Mouse (Mus musculus) heart, postnatal 0 days (tissue): ENCODE data around the gene Rnf186. TPM values are rescaled to one million over a fixed set of nuclear protein-coding genes. Genes with fewer than 3 reads are reported as not detected.

Experiments used
- ATAC-seq: fragments of 200-750 bp; cut with Nextera tagmentation; 2 replicates; pipeline ENCODE4 v1.8.0; 2017; ENCODE audit warnings: low read depth, moderate number of reproducible peaks, moderate library complexity; ENCODE audit not compliant: insufficient read depth
- DNase-seq: peaks from one replicate; pipeline ENCODE4 v3.0.0-alpha.2; 2016; ENCODE audit warnings: low spot score
- H3K27ac ChIP-seq: fragments of 300-500 bp; sonication (generic); 2 replicates; pipeline ENCODE4 v1.5.1; 2014; ENCODE audit warnings: low read depth, mild to moderate bottlenecking
- H3K27me3 ChIP-seq: fragments of 300-500 bp; sonication (generic); 2 replicates; pipeline ENCODE4 v1.6.1; 2014; ENCODE audit warnings: low read length, mixed read lengths; ENCODE audit not compliant: control insufficient read depth, insufficient read depth
- H3K36me3 ChIP-seq: fragments of 300-500 bp; sonication (generic); replicated peaks from 2 replicates; pipeline ENCODE4 v1.6.1; 2014; ENCODE audit warnings: low read length, mixed read lengths; ENCODE audit not compliant: control insufficient read depth, insufficient read depth
- H3K4me1 ChIP-seq: fragments of 300-500 bp; sonication (generic); 2 replicates; pipeline ENCODE4 v1.6.1; 2014; ENCODE audit warnings: antibody characterized with exemption; ENCODE audit not compliant: control insufficient read depth, insufficient read depth
- H3K4me2 ChIP-seq: fragments of 300-500 bp; sonication (generic); 2 replicates; pipeline ENCODE4 v1.6.1; 2014; ENCODE audit warnings: low read depth, mild to moderate bottlenecking, low read length, moderate library complexity
- H3K4me3 ChIP-seq: fragments of 300-500 bp; sonication (generic); 2 replicates; pipeline ENCODE4 v1.5.1; 2014; ENCODE audit warnings: low read depth, low read length
- H3K9ac ChIP-seq: fragments of 300-500 bp; sonication (generic); replicated peaks from 2 replicates; pipeline ENCODE4 v1.6.1; 2014; ENCODE audit warnings: low read depth, low read length, mixed read lengths
- H3K9me3 ChIP-seq: fragments of 300-500 bp; sonication (generic); replicated peaks from 2 replicates; pipeline ENCODE4 v1.6.1; 2016; ENCODE audit warnings: low read length; ENCODE audit not compliant: control insufficient read depth
- CTCF ChIP-seq: IDR thresholded peaks from 2 replicates; pipeline ENCODE4 v1.5.1; 2016; ENCODE audit warnings: antibody characterized with exemption, control low read depth, low read depth
- EP300 ChIP-seq: IDR thresholded peaks from 2 replicates; pipeline ENCODE4 v1.6.1; 2016; ENCODE audit warnings: antibody characterized with exemption, low read depth
- WGBS: fragments of 180-500 bp; shearing (Covaris S2); extraction: QIAGEN DNeasy Blood & Tissue Kit; methylation state at CpG from one replicate; pipeline ENCODE4 v1.1.7; 2014; 5-methylcytosine and 5-hydroxymethylcytosine counted together
- polyA plus RNA-seq: library from polyadenylated mRNA; unstranded; fragments of >200 nt; fragmentation: Nextera tagmentation; extraction: Ambion mirVana; gene quantifications from 2 replicates; pipeline ENCODE4 v1.2.1, GENCODE M21; 2015
- total RNA-seq: library from RNA; depleted of rRNA; stranded (reverse); fragments of >200 nt; gene quantifications from 2 replicates; pipeline ENCODE4 v1.2.3, GENCODE M21; 2014; ENCODE audit warnings: low replicate concordance

Gene Rnf186
- total and polyA plus RNA-seq, 2 experiments from 2014 or later, result not detected

- H3K4me1 ChIP-seq, result 0 out of 2 replicates have a peak, but pooled peaks cover 9% of the 10 kb centered on the region
- DNase-seq, result no peak
- H3K27ac ChIP-seq, result no peak overlapping the region
- WGBS, result 38% methylated on average over 3 of the region's 3 CpGs
- TF ChIP-seq EP300 (no peak), CTCF (no peak)
- no peaks in the 10 kb centered on the region for H3K27me3 ChIP-seq
- no peak overlapping the region for H3K9ac ChIP-seq
- no peaks in the 10 kb centered on the region for H3K9me3 ChIP-seq
- no peak overlapping the region for H3K4me3 ChIP-seq
- no peaks in the 10 kb centered on the region for H3K36me3 ChIP-seq
- ATAC-seq, result no peak
- H3K4me2 ChIP-seq, result no peak overlapping the region
Observed at GRCm38 (mm10) chr4:138933862-138934261, 33.0 kb upstream of the Rnf186 start.

GRCm38 (mm10) chr4:138934456-138935145 is 32.3 kb upstream of the Rnf186 start:
- no peak for DNase-seq
- Histone ChIP-seq H3K27me3 (no peaks in the 10 kb centered on the region), H3K9me3 (no peaks in the 10 kb centered on the region), H3K4me1 (0 out of 2 replicates have a peak, but pooled peaks cover 11% of the 10 kb centered on the region), H3K4me2 (no peak overlapping the region), H3K27ac (no peak overlapping the region), H3K9ac (no peak overlapping the region), H3K4me3 (no peak overlapping the region), H3K36me3 (no peaks in the 10 kb centered on the region)
- 80% methylated on average over 11 of the region's 11 CpGs for WGBS
- TF ChIP-seq EP300 (no peak), CTCF (no peak)
- ATAC-seq, result no peak

GRCm38 (mm10) chr4:138938495-138939269 is 28.2 kb upstream of the Rnf186 start:
- DNase-seq (no peak), ATAC-seq (no peak)
- Histone ChIP-seq H3K9ac (no peak overlapping the region), H3K27me3 (no peaks in the 10 kb centered on the region), H3K4me2 (no peak overlapping the region), H3K9me3 (no peaks in the 10 kb centered on the region), H3K4me1 (0 out of 2 replicates have a peak, but pooled peaks cover 11% of the 10 kb centered on the region), H3K36me3 (no peaks in the 10 kb centered on the region), H3K4me3 (no peak overlapping the region), H3K27ac (no peak overlapping the region)
- 54% methylated on average over 10 of the region's 10 CpGs for WGBS
- TF ChIP-seq EP300, result no peak
- TF ChIP-seq CTCF, result no peak

- H3K4me1 ChIP-seq, result 0 out of 2 replicates have a peak, but pooled peaks cover 11% of the 10 kb centered on the region
- no peak overlapping the region for H3K4me2 ChIP-seq
- no peak overlapping the region for H3K27ac ChIP-seq
- TF ChIP-seq CTCF, result no peak
- no peak for TF ChIP-seq EP300
- H3K36me3 ChIP-seq, result no peaks in the 10 kb centered on the region
- no peaks in the 10 kb centered on the region for H3K9me3 ChIP-seq
- DNase-seq (peak; percentile 19), ATAC-seq (peak; percentile 42; the same call in 1 of the 2 replicates)
- H3K4me3 ChIP-seq, result no peak overlapping the region
- WGBS, result 37% methylated on average over 4 of the region's 4 CpGs
- no peak overlapping the region for H3K9ac ChIP-seq
- H3K27me3 ChIP-seq, result no peaks in the 10 kb centered on the region
Observed at GRCm38 (mm10) chr4:138939481-138939880, 27.4 kb upstream of the Rnf186 start.

GRCm38 (mm10) chr4:138941401-138941800 is 25.5 kb upstream of the Rnf186 start:
- no peaks in the 10 kb centered on the region for H3K27me3 ChIP-seq
- no peaks in the 10 kb centered on the region for H3K36me3 ChIP-seq
- no peak for ATAC-seq
- H3K9me3 ChIP-seq, result no peaks in the 10 kb centered on the region
- H3K9ac ChIP-seq, result no peak overlapping the region
- no peak overlapping the region for H3K4me3 ChIP-seq
- 44% methylated on average over 7 of the region's 7 CpGs for WGBS
- no peak for DNase-seq
- H3K4me1 ChIP-seq, result 0 out of 2 replicates have a peak, but pooled peaks cover 11% of the 10 kb centered on the region
- no peak overlapping the region for H3K4me2 ChIP-seq
- H3K27ac ChIP-seq, result no peak overlapping the region
- TF ChIP-seq EP300 (no peak), CTCF (no peak)
